Mouse (Mus musculus) T-cell, adult 2 months (primary cell): ENCODE results near the gene 4930432K21Rik.
A peak's percentile ranks its signal among the peaks of the same experiment; 100 is the strongest.

ENCODE experiments used
- DNase-seq: peaks from one replicate; pipeline ENCODE4 v3.0.0; 2022; ENCODE audit warnings: low spot score

The 4930432K21Rik gene

DNA sequence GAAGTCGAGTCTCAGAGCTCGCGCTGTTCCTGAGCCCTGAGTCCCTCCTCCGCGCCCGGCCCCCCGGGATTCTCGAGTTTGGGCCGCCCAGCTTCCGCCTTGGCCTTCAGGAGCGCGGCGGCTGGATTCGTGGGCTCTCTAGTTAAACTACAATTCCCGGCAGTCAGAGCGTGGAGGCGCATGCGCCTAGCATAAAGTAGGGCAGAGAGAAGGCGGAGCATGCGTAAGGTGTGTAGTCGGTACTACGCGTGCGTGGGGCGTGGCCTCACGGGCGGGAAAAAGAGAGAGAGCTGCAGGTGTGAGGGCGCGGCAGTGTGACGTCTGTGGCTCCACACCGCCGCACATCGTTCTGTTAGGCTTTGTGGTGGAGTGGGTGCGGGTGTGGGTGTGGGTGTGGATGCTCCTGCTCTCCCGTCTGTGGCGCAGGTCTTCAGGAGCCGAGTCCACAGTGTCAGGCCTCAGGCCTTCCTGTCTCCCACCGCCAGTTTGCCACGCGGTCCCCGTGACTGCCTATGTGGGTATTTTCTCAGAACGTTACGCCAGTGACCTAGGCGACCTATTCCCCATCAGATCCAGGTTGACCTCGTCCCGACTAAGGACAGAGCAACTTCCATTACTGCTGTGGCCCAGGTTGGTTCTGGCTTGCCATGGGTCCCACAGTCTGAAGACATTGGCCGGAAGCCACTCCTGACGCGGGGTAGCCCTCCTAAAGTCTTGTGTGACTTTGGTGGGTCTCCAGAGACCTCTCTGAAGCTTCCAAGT, at the start of gene 4930432K21Rik, which contains the start of gene Cc2d1a:
TSS of gene 4930432K21Rik (plus strand) at position 257 of the 762 bp plus-strand sequence.
TSS of gene Cc2d1a (minus strand) at position 168 of the 762 bp plus-strand sequence.
- peak; percentile 94 for DNase-seq

DNA sequence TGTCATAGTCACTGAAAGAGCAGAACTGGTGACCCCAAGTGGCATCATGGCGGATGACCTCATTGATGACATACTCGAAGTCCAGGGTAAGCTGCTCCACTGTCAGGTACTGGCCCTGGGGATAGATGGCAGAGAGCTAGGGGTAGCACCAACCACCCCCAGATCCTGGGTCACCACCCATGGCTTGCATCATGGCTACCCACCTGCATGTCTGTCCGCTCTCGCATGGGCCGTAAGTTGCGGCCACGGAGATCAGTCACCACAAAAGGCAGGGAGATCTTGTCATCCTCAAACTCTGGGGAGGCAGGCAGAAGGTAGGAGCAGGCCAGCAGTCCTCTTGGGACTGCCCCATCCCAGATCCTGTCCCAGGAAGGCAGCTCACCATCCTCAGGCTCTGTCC, 49.4 kb upstream of the 4930432K21Rik start:
- no peak for DNase-seq

DNA sequence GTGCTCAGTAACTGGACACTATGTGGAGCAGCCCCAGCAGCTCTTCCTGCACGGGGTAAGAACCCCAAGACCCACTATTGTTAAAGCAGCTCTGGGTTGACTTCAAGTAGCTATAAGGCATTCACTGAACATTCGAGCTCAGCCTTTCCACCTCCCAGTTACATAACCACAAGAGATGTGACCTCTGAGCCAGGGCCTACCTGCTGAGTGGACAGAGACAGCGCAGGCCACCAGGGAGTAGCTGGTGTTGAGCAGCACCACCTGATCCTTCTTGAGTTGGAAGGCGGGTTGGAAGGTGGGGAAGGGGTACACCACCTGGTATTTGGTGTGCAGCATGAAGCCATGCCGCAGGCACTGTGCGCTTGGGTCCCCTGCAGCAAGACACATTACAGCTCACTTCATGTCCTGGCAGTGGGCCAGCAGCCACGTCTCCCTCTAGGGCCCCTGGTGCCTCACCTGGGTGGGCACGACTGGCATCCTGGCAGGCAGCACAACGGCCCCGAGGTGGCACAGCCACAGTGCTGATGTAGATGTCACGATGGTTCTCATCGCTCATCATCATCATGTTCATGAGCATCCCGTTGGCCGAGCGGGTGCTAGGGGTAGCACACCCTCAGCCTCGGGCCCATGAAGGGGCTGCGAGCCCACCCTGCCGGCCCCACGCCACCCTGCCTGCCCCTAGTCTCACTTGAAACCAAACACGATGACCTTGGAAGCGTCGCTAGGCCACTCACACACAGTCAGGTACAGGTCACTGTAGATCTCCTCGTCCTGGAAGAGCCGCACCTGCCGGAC, 46.2 kb upstream of the 4930432K21Rik start:
- no peak for DNase-seq

DNA sequence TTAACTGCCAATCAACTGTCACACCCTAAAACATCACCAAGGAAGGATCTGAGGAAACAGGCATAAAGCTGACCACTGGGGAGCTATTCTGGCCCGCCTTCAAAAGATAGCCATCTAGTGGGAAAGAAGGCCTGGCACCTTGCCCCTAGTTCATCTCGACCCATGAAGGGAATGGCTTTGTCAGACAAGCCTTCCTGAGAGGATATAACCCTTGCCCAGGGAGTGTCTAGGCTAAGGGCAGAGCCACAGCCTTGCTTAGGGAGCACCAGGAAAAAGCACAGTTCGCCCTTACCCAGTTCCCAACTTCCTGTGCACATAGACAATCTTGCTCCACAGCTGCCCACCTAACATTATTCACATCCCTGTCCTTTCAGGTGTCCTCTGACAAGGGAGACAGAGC, 44.2 kb upstream of the 4930432K21Rik start:
- no peak for DNase-seq

DNA sequence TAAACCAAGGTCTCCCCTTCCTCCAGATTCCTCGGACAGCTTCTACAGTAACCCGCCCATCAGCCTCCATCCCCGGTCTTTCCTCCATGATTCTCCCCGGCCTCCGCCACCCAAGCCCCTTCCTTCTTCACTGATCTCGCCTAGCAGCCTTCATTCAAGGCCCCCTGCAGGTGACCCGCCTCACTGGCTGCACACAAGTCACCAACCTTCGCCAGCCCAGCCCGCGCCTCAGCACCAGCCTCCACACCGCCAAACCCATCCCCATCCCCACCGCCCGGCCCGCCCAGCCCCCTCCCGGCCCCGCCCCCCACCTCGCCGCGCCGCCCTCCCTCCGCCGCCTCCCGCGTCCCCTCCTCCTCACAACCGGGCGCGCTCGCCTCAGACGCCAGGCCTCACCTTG, 43.6 kb upstream of the 4930432K21Rik start:
- peak; percentile 78 for DNase-seq

DNA sequence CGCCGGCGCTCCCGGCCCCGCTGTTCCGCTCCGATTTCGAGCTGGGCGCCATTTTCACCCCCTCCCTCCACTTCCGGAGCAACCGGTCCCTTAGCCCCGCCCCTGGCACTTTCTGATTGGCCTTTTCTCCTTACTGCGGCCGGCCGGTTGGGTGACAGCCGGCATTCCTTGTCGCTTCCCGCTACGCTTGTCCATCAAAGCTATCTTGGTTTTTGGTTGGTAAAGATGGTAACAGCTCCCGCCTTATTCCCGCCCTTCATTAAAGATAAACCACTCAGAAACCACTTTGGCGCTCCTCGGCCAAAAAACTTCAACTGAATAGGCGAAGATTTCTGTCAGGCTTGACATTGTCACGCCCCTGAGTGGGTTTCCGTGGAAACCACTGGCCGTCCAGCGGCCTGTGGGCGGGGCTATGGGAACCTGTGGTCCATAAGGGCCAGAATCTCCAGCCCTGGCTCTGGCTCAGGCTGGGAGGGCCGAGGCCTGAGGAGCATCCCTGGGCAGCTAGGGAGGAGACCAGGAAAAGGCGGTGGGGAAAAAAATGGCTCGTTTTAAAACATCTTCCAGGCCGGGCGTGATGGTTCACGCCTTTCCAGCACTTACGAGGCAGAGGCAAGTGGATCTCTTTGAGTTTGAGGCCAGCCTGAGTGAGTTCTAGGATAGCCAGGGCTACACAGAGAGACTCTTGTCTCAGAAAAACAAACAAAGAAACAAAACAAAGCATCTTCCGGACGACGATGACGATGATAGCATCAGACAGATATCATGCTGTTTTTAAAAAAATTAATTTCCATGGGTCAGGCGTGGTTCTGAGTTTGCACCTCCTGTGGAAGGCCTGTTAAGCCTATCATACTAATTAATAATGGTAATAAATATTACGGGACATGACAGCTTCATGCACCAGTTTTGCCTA, 42.9 kb upstream of the 4930432K21Rik start, which contains the start of gene Dcaf15:
TSS of gene Dcaf15 (minus strand) at position 72 of the 913 bp plus-strand sequence.
- peak; percentile 98 for DNase-seq

DNA sequence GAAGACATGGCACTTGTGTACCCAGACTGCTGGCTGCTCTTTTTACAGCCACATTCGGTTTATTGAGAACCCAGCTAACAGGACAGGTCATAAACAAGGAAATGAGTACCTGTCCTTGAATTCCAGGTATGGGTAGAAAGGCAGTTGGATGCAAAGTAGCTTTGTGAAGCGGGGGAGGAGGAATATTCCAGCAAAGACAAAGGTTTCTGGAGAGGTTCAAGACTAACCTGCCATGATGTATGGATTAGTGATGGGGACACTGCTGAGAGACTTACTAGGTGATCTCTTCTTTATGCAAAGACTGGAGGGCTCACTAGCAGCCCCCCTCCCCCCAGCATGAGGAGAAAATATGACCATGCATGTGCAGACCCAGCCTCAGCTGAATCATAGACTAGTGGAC, 42.1 kb upstream of the 4930432K21Rik start:
- no peak for DNase-seq

DNA sequence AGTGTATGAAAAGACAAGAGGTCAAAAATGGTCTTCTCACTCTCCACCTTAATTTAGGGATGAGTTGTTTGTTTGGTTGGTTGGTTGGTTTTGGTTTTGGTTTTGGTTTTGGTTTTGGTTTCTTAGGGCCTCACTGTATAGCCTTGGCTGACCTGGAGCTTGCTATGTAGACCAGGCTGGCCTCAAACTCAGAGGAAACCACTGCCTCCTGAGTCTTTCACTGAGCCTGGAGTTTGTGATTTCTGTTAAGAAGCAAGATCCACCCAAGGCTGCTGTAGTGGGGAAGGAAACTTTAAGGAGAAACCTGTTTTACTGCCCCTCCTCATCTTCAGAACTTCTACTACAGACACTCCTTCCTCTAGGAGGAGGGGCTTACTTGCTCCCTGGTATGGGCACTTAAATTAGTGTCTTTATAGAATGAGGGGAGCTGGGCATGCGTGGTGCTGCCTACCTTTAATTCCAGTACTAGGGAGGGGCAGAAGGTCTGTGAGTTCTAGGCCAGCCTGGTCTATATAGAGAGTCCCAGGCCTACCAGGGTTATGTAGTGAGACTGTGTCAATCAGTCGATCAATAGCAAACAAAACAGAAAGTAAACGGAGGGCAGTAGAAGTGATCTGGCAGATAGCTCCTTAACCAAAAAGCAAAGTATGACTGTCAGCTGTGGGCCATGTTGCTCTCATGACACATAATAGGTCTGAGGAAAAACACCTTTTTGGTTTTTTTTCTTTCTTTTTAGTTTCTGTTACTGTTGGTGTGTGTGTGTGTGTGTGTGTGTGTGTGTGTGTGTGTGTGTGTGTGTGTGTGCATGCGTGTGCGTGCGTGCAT, 41.4 kb upstream of the 4930432K21Rik start:
- no peak for DNase-seq

DNA sequence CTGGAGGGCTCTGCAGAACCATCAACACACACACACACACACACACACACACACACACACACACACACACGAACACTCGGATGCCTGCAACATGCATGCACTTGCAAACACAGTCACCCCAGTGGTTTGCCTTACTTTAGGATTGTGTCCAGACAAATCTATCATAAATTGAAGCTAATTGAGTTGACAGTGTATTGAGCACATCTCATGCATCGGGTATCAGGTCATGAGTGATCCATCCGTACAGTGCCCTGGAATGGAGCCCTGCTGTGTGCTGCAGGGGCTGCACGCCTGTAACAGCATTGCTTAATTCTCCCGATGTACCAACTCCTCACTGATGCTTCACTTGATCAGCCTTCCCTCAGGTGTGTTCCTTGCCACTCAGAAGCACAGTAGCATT, 32.2 kb upstream of the 4930432K21Rik start:
- no peak for DNase-seq

DNA sequence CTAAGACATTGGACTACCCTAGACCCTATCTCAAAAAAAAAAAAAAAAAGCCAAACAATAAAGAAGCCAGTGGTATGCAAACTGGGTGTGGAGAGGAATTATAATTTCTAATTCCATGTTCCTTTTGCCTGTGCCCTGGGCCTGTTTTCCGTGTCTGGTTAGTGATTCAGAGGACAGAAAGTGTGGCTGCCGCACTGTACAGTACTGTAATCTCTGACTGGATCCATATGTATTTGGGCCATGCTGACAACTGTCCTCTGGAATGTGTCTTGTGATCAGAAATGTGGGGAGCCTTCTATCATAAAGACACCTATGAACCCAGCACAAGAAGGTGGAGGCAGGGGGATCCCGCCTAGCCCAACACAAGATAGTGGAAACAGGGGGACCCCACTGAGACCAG, 25.7 kb upstream of the 4930432K21Rik start:
- no peak for DNase-seq

DNA sequence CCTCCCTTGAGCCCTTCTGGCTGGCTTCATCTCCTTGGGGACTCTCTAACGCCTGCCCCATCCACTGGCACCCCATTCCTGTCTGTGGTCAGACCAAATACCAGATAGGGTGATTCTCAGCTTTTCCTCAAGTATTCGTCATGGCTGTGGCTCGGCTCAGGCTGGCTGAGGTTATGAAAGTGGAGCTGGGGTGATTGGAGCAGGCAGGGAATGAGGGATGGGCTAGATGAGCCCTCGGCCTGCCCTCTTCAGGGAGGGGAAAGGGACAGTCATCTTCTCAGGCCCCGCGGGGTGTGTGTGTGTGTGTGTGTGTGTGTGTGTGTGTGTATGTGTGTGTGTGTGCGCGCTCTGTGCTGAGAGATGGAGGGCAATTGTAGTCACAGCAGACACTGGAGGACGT, 22.2 kb upstream of the 4930432K21Rik start, which contains the start of gene Podnl1:
TSS of gene Podnl1 (plus strand) at position 334 of the 400 bp plus-strand sequence.
- DNase-seq: no peak

DNA sequence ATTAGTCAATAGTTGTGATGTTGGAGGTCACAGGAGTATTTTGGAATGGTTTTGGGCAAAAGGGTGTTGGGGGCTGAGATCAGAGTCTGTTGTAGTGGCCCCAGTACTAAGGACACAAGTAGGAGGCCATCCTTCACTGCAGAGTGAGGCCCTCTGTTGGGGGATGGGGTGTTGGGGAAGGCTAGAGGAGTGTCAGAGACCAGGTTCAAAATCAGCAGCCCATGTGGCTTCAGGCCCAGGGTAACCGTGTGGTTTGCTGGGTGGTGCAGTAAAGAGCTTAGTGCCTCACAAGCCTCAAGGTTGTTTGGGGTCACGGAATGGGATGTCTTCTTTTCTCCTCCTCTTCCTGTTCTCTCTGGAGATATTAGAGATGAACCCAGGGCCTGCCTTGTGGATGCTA, 21.1 kb upstream of the 4930432K21Rik start:
- no peak for DNase-seq

DNA sequence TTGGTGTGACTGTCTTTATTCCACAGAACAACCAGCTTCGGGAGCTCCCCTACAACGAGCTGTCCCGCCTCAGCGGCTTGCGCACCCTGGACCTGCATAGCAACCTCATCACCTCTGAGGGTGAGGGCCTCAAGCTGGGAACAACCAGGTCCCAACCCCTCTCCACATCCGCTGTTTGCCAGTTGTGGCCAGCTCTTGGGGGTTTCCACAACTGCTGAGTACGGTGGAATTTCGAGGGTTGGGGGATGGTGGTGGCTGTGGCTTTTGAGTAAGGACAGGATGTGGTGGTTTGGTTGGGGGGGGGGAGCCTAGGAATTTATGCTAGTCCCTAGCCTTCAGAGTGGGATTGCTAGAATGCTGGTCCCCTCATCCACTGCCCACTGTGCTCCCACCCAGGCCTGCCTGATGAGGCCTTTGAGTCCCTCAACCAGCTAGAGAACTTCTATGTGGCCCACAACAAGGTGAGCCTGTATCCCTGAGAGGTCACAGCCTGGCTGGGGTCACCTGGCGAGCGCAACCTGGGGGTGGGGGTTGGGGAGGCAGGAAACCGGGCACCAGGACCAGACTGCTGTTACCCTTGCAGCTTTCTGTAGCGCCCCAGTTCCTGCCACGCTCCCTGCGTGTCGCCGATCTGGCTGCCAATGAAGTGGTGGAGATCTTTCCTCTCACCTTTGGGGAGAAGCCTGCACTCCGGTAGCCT, 20.5 kb upstream of the 4930432K21Rik start:
- peak; percentile 93 for DNase-seq

DNA sequence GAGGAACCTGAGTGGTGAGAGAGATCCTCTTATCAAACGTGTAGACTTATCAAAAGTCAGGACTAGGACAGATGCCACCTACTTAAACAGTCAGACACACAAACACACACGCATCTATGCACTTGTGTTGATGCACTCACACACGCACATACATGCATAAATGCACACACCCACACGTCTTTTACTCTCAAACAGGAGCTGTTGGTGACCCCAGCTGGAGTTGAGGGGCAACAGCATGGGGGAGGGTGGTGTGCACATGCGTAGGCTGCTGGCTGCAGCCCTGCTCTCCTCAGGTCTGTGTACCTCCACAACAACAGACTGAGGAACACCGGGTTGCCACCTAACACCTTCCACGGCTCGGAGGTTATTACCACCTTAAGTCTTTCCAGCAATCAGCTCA, 19.5 kb upstream of the 4930432K21Rik start:
- DNase-seq: peak; percentile 62

DNA sequence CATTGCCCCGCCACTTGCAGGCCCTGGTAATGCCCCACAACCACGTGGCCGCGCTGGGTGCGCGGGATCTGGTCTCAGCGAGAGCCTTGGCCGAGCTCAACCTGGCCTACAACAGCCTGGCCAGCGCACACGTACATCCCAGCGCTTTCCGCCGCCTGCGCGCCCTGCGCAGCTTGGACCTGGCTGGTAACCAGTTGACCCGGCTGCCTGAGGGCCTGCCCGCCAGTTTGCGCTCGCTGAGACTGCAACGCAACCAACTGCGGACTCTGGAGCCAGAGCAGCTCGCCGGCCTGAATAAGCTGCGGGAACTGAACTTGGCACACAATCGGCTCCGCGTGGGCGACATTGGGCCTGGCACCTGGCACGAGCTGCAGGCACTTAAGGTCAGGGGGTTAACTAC, 17.0 kb upstream of the 4930432K21Rik start:
- no peak for DNase-seq

DNA sequence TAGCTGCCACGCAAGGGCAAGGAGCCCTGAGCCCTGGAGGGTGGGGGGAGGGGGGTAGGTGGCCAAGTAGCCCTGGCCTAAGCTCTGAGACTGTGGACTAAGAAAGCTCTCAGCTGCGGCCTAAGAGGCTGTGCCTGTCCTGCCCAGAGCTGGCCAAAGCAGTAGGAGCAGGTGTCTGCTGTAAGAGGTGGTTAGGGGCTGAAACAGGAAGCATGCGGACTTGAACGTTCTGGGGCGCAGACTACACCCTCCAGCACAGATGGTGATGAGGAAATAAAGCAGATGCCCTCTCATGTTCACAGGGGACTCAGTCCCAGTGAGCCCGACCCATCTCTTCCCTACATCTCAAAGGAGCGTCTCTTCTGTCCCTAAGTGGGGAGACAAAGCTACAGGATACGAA, 15.6 kb upstream of the 4930432K21Rik start:
- DNase-seq: no peak

DNA sequence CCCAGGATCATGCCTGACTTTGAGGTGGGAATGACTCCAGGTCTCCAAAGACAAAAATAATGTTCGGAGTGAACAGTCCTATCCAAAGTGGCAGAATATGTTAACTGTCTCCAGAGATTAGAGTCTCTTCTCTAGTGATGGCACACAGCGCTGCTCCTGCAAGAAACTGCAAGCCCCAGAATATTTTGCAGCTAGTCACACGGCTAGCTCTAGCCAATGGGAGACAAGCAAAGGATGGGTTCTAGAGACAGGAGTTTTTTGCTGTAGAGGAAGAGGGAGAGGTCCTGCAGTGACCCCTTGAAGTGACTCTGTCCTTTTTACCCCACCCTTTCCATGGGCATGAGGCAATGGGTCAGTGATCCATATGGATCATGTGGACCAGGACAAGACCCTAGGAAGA, 10.0 kb upstream of the 4930432K21Rik start:
- no peak for DNase-seq

DNA sequence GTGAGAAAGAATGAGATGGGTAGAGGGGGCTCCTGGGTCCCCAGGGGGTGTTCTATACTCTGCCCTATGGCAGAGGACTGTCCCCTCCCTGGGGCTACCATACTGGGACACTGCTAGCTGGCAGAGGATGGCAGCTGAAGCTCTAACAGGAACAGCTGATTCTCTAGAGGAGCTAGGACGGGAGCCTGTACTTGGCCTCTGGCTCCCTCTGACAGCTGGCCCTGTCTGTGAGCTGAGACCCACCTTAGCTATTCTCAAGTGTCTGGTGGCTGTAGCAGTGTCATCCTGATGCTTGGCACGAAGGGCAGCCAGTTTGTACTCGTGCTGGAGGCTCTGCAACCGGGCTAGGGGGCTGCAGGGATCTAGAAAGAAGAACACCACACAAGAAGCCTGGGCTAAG, 7.0 kb upstream of the 4930432K21Rik start:
- no peak for DNase-seq

DNA sequence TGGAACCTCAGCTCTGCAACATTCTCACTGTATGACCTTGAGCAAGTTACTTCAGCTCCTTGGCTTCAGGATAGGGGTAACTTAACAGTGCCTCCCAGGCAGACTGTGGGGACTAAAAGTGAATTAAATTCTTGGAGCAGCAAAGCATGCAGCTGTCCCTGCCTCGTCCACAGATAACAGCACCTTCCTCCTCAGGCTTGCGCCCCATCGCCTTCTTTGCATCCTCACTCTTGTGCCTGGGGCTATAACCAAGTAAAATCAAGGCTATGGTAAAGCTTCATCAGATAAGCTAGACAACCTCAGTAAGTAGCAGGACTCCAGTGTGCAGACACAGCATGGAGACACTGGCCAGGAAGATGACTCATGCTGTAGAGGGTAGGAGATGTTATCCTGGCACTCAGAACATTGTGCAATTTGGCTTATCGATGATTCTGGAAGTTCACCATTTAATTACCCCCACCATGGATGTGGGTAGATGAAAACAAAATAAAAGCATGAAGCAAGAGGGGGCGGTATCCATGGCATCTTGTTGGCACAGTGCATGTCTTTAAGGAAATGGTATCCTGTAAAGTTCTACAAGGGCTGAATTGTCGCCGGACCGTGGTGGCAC, 3.1 kb upstream of the 4930432K21Rik start:
- DNase-seq: no peak

DNA sequence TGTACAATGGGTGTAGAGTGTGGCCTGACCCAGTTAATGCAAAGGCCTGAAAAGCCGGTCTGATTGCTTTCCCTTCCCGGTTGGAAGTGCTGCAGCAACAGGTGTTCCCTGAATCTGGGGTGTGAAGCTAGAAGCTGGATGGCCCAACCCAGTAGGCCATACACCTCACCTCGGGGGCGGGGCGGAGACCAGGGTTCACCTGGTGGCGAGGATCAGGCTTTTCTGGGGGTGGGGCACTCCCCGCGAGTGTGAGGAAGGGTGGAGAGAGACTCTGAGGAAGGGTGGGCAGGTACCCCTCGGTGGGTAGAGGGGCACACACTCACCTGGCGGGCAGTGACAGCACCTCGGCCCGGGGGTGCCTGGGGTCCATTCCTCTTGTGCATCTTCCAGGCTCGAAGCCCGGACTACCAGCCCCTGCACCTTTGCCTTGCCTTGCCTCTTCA, 480 bp upstream of the 4930432K21Rik start:
- no peak for DNase-seq
